In the genomic region with DNA sequence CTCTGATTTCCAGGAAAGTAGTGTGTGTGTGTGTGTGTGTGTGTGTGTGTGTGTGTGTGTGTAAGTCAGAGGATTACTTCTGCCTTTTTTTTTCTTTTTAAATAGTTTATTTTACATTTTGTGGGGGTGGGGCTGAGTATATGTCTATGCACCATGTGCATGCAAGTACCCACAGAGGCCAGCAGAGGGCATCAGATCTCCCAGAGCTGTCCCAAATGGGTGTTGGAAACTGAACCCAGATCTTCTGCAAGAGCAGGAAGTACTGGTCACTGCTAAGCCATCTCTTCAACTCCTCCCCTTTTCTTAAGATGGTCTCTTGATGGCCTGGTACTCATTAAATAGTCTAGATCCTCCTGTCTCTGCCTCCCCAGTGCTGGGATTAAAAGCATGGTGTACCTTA, we compare ENCODE assay signal across 14 mouse cellular contexts. TPM values are rescaled to one million over a fixed set of nuclear protein-coding genes. Genes with fewer than 3 reads are reported as not detected.
A peak's percentile ranks its signal among the peaks of the same experiment; 100 is the strongest.
DNase-seq lines count a peak whose midpoint lies in the region; ATAC-seq and TF ChIP-seq lines count a peak whose summit lies in the region.
"Had no signal": no experiment of that assay in that cellular context is flagged by ENCODE, and none has a peak within 500 bp of the region (broad histone marks: within the 10 kb centered on the region; RNA-seq: fewer than 3 reads in every experiment).

No protein-coding gene starts in this region.

- H3K4me1 ChIP-seq in kidney, adult 2 months (ENCODE audit: control insufficient read depth, insufficient read depth, low read length) = 0 out of 2 replicates have a peak, but pooled peaks cover 2% of the 10 kb centered on the region
- H3K4me1 ChIP-seq in G1E (ENCODE audit: insufficient read depth, low read depth, low read length) = no peaks in the 10 kb centered on the region
- no peaks in the 10 kb centered on the region for H3K4me1 ChIP-seq in forebrain, embryonic 12.5 days
- H3K4me1 ChIP-seq: forebrain, embryonic 13.5 days; neural tube, embryonic 13.5 days; stomach, embryonic 15.5 days had no signal

- no peak for ATAC-seq in G1E (ENCODE audit: extremely low read depth, insufficient number of reproducible peaks, low FRiP score, poor library complexity, severe bottlenecking)
- ATAC-seq in megakaryocyte, adult 5-6 weeks (ENCODE audit: poor library complexity, severe bottlenecking) = peak; percentile 93
- ATAC-seq in forebrain, embryonic 12.5 days (ENCODE audit: low FRiP score) = no peak
- ATAC-seq: forebrain, embryonic 13.5 days had no signal

- no peak overlapping the region for H3K4me2 ChIP-seq in forebrain, embryonic 12.5 days
- H3K4me2 ChIP-seq: forebrain, embryonic 13.5 days; neural tube, embryonic 13.5 days; stomach, embryonic 15.5 days had no signal

- no peaks in the 10 kb centered on the region for H3K9me3 ChIP-seq in G1E (replicated peaks)
- no peaks in the 10 kb centered on the region for H3K9me3 ChIP-seq in forebrain, embryonic 12.5 days
- H3K9me3 ChIP-seq: forebrain, embryonic 13.5 days; neural tube, embryonic 13.5 days; stomach, embryonic 15.5 days had no signal

- peak; percentile 59 for TF ChIP-seq CTCF in kidney, adult 2 months (conservative IDR thresholded peaks at IDR 0.05; ENCODE audit: insufficient read depth, insufficient read length, low read depth, low read length)
- TF ChIP-seq CTCF in G1E (IDR thresholded peaks at IDR 0.05; ENCODE audit: low read depth, low read length) = peak; percentile 12; the same call in 1 of the 2 replicates

- H3K4me3 ChIP-seq in kidney, adult 2 months (ENCODE audit: insufficient read depth, low read depth, low read length) = no peak overlapping the region
- H3K4me3 ChIP-seq in G1E (ENCODE audit: low read depth, low read length) = no peak overlapping the region
- H3K4me3 ChIP-seq in forebrain, embryonic 12.5 days (replicated peaks) = no peak overlapping the region
- H3K4me3 ChIP-seq: forebrain, embryonic 13.5 days; neural tube, embryonic 13.5 days; stomach, embryonic 15.5 days had no signal

- H3K9ac ChIP-seq in forebrain, embryonic 12.5 days = no peak overlapping the region
- H3K9ac ChIP-seq: forebrain, embryonic 13.5 days; neural tube, embryonic 13.5 days; stomach, embryonic 15.5 days had no signal

- H3K27me3 ChIP-seq in kidney, adult 2 months (replicated peaks; ENCODE audit: control insufficient read depth, insufficient read depth, low read length) = no peaks in the 10 kb centered on the region
- peaks cover 5% of the 10 kb centered on the region; the same call in 1 of the 2 replicates for H3K27me3 ChIP-seq in G1E (ENCODE audit: insufficient read depth, low read length)
- H3K27me3 ChIP-seq in forebrain, embryonic 12.5 days = no peaks in the 10 kb centered on the region
- H3K27me3 ChIP-seq: forebrain, embryonic 13.5 days; neural tube, embryonic 13.5 days; stomach, embryonic 15.5 days had no signal

- no peaks in the 10 kb centered on the region for H3K36me3 ChIP-seq in kidney, adult 2 months (ENCODE audit: control insufficient read depth, insufficient read depth, low read length)
- H3K36me3 ChIP-seq in G1E (replicated peaks) = no peaks in the 10 kb centered on the region
- no peaks in the 10 kb centered on the region for H3K36me3 ChIP-seq in forebrain, embryonic 12.5 days (replicated peaks)
- H3K36me3 ChIP-seq: neural tube, embryonic 13.5 days; stomach, embryonic 15.5 days had no signal

- no peak overlapping the region for H3K27ac ChIP-seq in kidney, adult 2 months (ENCODE audit: insufficient read depth, low read depth, low read length)
- no peak overlapping the region for H3K27ac ChIP-seq in forebrain, embryonic 12.5 days
- H3K27ac ChIP-seq: forebrain, embryonic 13.5 days; neural tube, embryonic 13.5 days; stomach, embryonic 15.5 days had no signal

- DNase-seq in kidney, adult 2 months = peak; percentile 43
- DNase-seq in kidney, postnatal 10 days = no peak
- DNase-seq in 416B (ENCODE audit: low read depth) (peak; percentile 68), G1E (ENCODE audit: low spot score) (no peak)
- no peak for DNase-seq in cerebellum, adult 11-12 months
- DNase-seq in heart, postnatal 10 days = no peak
- DNase-seq: cerebellum, postnatal 36 days; layer of hippocampus, adult 9-11 months had no signal

- intact Hi-C loops in heart, postnatal 10 days (cut with DNase I) = no loop called here

- no peak for TF ChIP-seq POLR2A in kidney, adult 2 months (IDR thresholded peaks at IDR 0.05; ENCODE audit: low read depth, low read length)

RNA-seq across cellular contexts. Expression of a gene that starts 24.8 kb away (rescaled TPM):
- polyA plus RNA-seq in kidney, adult 2 months (2012; rRNA removed) = not detected in 2 replicates
- total RNA-seq in G1E (2014; fragmentation: Nextera tagmentation) = not detected in 2 replicates
- total RNA-seq in G1E (2017) = not detected in 2 replicates
- not detected in 2 replicates for polyA plus RNA-seq in G1E (2012)
- 0.36 TPM in 1 of 2 replicates, not detected in the other for total RNA-seq in megakaryocyte, adult 5-6 weeks (2015)
- total RNA-seq in megakaryocyte, adult 5-6 weeks (2017) = not detected in 2 replicates
- not detected for total RNA-seq in heart, postnatal 10 days (2021)
- not detected in 2 replicates for polyA plus RNA-seq in forebrain, embryonic 12.5 days (2016; fragmentation: Nextera tagmentation; extraction: Ambion mirVana)
- polyA plus RNA-seq: forebrain, embryonic 13.5 days; heart, embryonic 14.5 days; neural tube, embryonic 13.5 days; stomach, embryonic 15.5 days had no signal

RNA-seq across cellular contexts. Expression of a gene that starts 36.6 kb away (rescaled TPM):
- 12.9 and 17.3 TPM in 2 replicates for polyA plus RNA-seq in kidney, adult 2 months (2012; rRNA removed)
- 107 and 116 TPM in 2 replicates for total RNA-seq in G1E (2014; fragmentation: Nextera tagmentation)
- total RNA-seq in G1E (2017) = 107 and 113 TPM in 2 replicates
- polyA plus RNA-seq in G1E (2012) = 50.9 and 68.7 TPM in 2 replicates
- 79.6 and 85.3 TPM in 2 replicates for total RNA-seq in megakaryocyte, adult 5-6 weeks (2015)
- 98.3 and 103 TPM in 2 replicates for total RNA-seq in megakaryocyte, adult 5-6 weeks (2017)
- 10 to 100 TPM; 36.0 to 39.6 TPM for total RNA-seq in heart, postnatal 10 days (2021)
- polyA plus RNA-seq in forebrain, embryonic 12.5 days (2016; fragmentation: Nextera tagmentation; extraction: Ambion mirVana) = 110 and 113 TPM in 2 replicates

RNA-seq across cellular contexts. Expression of a gene that starts 49.0 kb away (rescaled TPM):
- polyA plus RNA-seq in kidney, adult 2 months (2012; rRNA removed) = 29.9 and 30.6 TPM in 2 replicates
- total RNA-seq in G1E (2014; fragmentation: Nextera tagmentation) (26.1 and 29.0 TPM in 2 replicates), G1E (2017) (10.6 and 11.7 TPM in 2 replicates)
- 8.5 and 9.3 TPM in 2 replicates for polyA plus RNA-seq in G1E (2012)
- total RNA-seq in megakaryocyte, adult 5-6 weeks (2015) = 13.4 and 15.3 TPM in 2 replicates
- 11.8 and 16.6 TPM in 2 replicates for total RNA-seq in megakaryocyte, adult 5-6 weeks (2017)
- total RNA-seq in heart, postnatal 10 days (2021) = 10 to 100 TPM; 19.9 to 22.6 TPM
- polyA plus RNA-seq in forebrain, embryonic 12.5 days (2016; fragmentation: Nextera tagmentation; extraction: Ambion mirVana) = 9.5 and 10.3 TPM in 2 replicates

Comparison
In these comparisons a context has a peak if more than half of its experiments do, and no peak if none do; other contexts are left out.
1. DNase-seq: peak in kidney, adult 2 months (single experiment) and 416B (single experiment); none in kidney, postnatal 10 days (single experiment), G1E (single experiment), cerebellum, adult 11-12 months (single experiment) and heart, postnatal 10 days (0 of 2).